Mouse (Mus musculus): Measurements from ENCODE around the gene Prf1.

Prf1 gene

DNA sequence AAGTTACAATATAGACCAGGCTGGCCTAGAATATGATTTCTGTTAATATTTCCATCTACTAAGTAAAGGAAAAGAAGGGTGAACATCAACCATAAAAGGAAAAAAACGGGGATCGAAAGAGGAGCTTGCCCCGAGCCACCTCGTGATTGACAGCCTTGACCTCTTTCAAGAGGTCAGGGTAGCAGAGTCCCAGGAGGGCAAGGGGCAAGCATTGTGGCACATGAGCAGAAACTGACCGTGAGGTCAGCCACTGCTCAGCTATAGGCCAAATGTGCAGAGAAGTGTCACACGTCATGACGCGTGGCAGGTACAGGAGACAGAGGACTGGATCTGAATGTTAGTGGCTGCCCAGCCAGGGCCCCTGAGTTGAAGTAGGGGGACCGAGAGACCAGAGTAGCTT is 42.6 kb downstream of the Prf1 start:
- DNase-seq (ENCODE audit: low read depth, low spot score) = no peak

- no peak for DNase-seq (ENCODE audit: low read depth, low spot score)
These were observed 43.4 kb downstream of the Prf1 start for GRCm38 (mm10) chr10:61341045-61341444.

DNA sequence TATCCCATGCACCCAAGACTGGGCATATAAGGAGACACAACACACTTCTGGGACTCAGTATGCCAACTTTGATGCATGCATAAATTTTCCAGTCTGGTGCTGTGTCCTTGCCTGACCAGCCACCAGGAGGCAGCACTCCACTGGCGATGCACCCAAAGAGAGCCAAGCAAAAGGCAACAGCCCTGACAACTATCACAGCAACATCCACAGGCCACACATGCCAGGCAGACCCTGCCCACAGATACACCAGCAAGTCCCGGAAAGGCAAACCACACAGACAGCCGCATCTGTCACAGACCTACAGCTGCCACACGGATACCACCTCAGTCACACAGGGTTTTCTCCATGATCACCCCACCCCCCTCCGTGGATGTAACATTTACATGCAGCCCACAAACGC is 43.9 kb downstream of the Prf1 start:
- no peak for DNase-seq (ENCODE audit: low read depth, low spot score)

GRCm38 (mm10) chr10:61342750-61343149 is 45.1 kb downstream of the Prf1 start:
- DNase-seq (ENCODE audit: low read depth, low spot score) = no peak

- no peak for DNase-seq (ENCODE audit: low read depth, low spot score)
These were observed 46.3 kb downstream of the Prf1 start for GRCm38 (mm10) chr10:61343950-61344349.

- no peak for DNase-seq (ENCODE audit: low read depth, low spot score)
These were observed 47.5 kb downstream of the Prf1 start for GRCm38 (mm10) chr10:61345179-61345578.

GRCm38 (mm10) chr10:61346374-61346773 is 48.7 kb downstream of the Prf1 start:
- DNase-seq (ENCODE audit: low read depth, low spot score) = no peak

DNA sequence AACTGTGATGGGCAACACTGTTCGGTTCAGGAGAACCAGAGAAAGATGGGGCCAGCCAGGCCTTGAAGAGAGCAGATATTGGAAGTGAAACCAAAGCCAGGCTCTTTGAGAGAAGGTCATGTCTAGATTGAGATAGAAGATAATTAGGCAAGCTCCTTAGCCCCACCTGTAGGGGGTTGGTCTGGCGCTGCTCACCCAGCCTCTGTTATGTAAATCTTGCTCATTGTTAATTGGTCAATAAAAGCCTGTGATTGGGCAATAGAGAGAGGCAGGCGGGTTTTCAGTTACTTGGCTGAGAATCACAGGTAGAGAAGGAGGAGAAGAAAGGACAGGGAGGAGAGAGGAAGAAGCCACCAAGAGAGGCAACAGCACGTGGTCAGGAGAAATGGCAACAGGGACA is 53.6 kb downstream of the Prf1 start:
- DNase-seq (ENCODE audit: low read depth, low spot score) = no peak
